Mouse (Mus musculus): ENCODE results near the gene Slc16a11.

DNA sequence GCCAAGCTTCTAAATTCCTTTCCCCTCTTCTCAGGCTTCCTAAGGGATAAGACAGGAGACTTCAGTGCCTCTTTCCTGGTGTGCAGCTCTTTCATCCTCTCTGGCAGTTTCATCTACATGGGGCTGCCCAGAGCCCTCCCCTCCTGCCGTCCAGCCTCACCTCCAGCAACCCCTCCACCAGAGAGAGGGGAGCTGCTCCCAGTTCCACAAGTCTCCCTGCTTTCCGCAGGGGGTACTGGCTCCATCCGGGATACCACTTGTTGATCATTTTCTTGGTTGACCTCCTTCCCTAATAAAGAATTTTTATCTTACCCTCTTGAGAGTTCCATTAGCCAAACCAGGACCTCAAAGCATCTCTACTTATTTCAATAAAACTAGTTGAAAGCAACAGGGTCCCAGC is 3.6 kb downstream of the Slc16a11 start:
- no peak for TF ChIP-seq POLR2A (IDR thresholded peaks at IDR 0.05; ENCODE audit: low read depth, low read length)
- TF ChIP-seq ZNF384 (IDR thresholded peaks at IDR 0.05; ENCODE audit: low read depth, low read length): no peak
- TF ChIP-seq CTCF (conservative IDR thresholded peaks at IDR 0.05 in 1 of 2, IDR thresholded peaks at IDR 0.05 in 1 of 2; ENCODE audit: low read depth in 2 of 2, low read length in 2 of 2): no peak
- no peak for TF ChIP-seq HCFC1 (IDR thresholded peaks at IDR 0.05; ENCODE audit: low read depth, low read length)

Data from CH12.LX (cell line).